Mouse (Mus musculus) neural tube, embryonic 11.5 days (tissue): ENCODE data around the gene Rhpn2. TPM values are rescaled to one million over a fixed set of nuclear protein-coding genes. Genes with fewer than 3 reads are reported as not detected.

Source experiments
- ATAC-seq: fragments of 200-750 bp; cut with Nextera tagmentation; 2 replicates; pipeline ENCODE4 v1.8.0; 2017; ENCODE audit warnings: moderate number of reproducible peaks, mild to moderate bottlenecking, moderate TSS enrichment, moderate library complexity; ENCODE audit not compliant: insufficient read depth, low FRiP score, low TSS enrichment
- DNase-seq: peaks from one replicate; pipeline ENCODE4 v3.0.0-alpha.2; 2015; ENCODE audit warnings: low spot score
- H3K27ac ChIP-seq: fragments of 300-500 bp; sonication (generic); 2 replicates; pipeline ENCODE4 v1.5.1; 2014; ENCODE audit warnings: low read depth, mild to moderate bottlenecking, low read length
- H3K27me3 ChIP-seq: fragments of 300-500 bp; sonication (generic); 2 replicates; pipeline ENCODE4 v1.6.1; 2014; ENCODE audit warnings: mild to moderate bottlenecking, low read length, mixed read lengths; ENCODE audit not compliant: control insufficient read depth, insufficient read depth
- H3K36me3 ChIP-seq: fragments of 300-500 bp; sonication (generic); 2 replicates; pipeline ENCODE4 v1.6.1; 2014; ENCODE audit warnings: mild to moderate bottlenecking, low read length, moderate library complexity, mixed read lengths; ENCODE audit not compliant: control insufficient read depth, insufficient read depth
- H3K4me1 ChIP-seq: fragments of 300-500 bp; sonication (generic); 2 replicates; pipeline ENCODE4 v1.6.1; 2014; ENCODE audit warnings: low read length, mixed read lengths; ENCODE audit not compliant: control insufficient read depth, insufficient read depth
- H3K4me2 ChIP-seq: fragments of 300-500 bp; sonication (generic); 2 replicates; pipeline ENCODE4 v1.6.1; 2014; ENCODE audit warnings: low read depth, mild to moderate bottlenecking, moderate library complexity
- H3K4me3 ChIP-seq: fragments of 300-500 bp; sonication (generic); 2 replicates; pipeline ENCODE4 v1.5.1; 2014; ENCODE audit warnings: low read depth, low read length
- H3K9ac ChIP-seq: fragments of 300-500 bp; sonication (generic); 2 replicates; pipeline ENCODE4 v1.6.1; 2014; ENCODE audit warnings: mild to moderate bottlenecking, low read length
- H3K9me3 ChIP-seq: fragments of 300-500 bp; sonication (generic); 2 replicates; pipeline ENCODE4 v1.6.1; 2016; ENCODE audit warnings: low read length; ENCODE audit not compliant: control insufficient read depth
- WGBS: fragments of 180-500 bp; shearing (Covaris S2); extraction: QIAGEN DNeasy Blood & Tissue Kit; methylation state at CpG from one replicate; pipeline ENCODE4 v1.1.7; 2014; 5-methylcytosine and 5-hydroxymethylcytosine counted together
- polyA plus RNA-seq: library from polyadenylated mRNA; unstranded; fragments of >200 nt; fragmentation: Nextera tagmentation; extraction: Ambion mirVana; gene quantifications from 2 replicates; pipeline ENCODE4 v1.2.1, GENCODE M21; 2014

The Rhpn2 gene
- polyA plus RNA-seq, 1 experiment from 2014 or later: 3.3 TPM

DNA sequence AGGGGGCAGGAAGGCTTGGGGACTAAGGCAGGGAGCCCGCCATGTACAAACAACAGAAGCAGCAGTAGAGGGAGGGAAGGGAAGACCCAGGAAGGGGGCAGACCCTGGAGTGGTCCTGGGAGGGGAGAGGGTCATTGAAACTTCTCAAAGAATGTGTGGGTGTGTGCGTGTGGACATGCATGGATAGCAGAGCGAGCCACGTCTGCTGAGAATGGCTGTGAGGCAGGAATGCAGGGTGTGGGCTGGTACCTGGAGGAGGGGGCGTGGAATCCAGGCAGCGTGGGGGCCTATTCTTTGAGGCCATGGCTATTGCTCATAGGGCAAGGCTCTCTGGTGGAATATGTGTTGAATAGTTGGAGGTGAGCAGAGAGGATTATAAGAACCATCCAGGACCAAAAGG is 54.7 kb downstream of the Rhpn2 start:
- ATAC-seq (no peak), DNase-seq (no peak)
- H3K4me2 ChIP-seq: no peak overlapping the region
- no peak overlapping the region for H3K9ac ChIP-seq
- H3K9me3 ChIP-seq: no peaks in the 10 kb centered on the region
- WGBS: 82% methylated on average over 6 of the region's 6 CpGs
- H3K4me3 ChIP-seq: no peak overlapping the region
- no peaks in the 10 kb centered on the region for H3K27me3 ChIP-seq
- no peaks in the 10 kb centered on the region; the same call in none of the 2 replicates for H3K36me3 ChIP-seq
- no peaks in the 10 kb centered on the region for H3K4me1 ChIP-seq
- H3K27ac ChIP-seq: no peak overlapping the region

- Histone ChIP-seq H3K27ac (no peak overlapping the region), H3K9me3 (no peaks in the 10 kb centered on the region), H3K4me2 (no peak overlapping the region), H3K36me3 (peaks cover 3% of the 10 kb centered on the region), H3K9ac (no peak overlapping the region), H3K4me3 (no peak overlapping the region), H3K4me1 (peaks cover 3% of the 10 kb centered on the region), H3K27me3 (no peaks in the 10 kb centered on the region)
- DNase-seq: no peak
- 64% methylated on average over 5 of the region's 5 CpGs for WGBS
- no peak for ATAC-seq
These were observed 59.0 kb downstream of the Rhpn2 start for GRCm38 (mm10) chr7:35392935-35393334.

DNA sequence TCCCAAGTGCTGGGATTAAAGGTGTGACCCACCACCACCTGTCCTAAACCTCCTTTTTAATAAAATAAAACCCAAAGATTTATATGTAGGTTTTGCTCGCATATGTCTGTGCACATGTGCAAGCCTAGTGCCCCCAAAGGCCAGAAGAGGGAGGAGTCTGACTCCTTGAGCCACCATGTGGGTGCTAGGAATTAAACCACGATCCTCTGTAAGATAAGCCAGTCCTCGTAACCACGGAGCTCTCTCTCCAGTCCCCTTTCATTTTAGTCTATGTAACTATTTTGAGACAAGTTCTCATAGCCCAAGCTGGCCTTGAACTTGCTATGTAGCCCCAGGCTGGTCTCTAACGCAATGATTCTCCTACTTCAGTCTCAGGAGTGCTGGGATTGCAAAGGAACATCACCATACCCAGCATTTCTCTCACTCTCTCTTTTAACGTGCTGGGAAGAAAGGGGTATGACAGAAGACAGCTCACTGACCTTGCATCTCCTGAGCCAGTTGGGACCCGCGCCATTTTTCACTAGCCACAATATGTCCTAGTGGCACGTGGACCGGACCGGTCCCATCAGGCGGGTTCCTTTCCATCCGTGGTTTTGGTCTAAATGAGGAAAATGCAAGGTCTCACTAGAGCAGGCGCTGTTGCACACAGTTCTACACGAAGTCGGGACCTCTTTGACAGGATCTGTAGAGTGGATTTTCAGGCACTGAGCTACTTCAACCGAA is 61.9 kb downstream of the Rhpn2 start:
- H3K27ac ChIP-seq: no peak overlapping the region
- no peaks in the 10 kb centered on the region for H3K27me3 ChIP-seq
- H3K9me3 ChIP-seq: no peaks in the 10 kb centered on the region
- 16% methylated on average over 17 of the region's 17 CpGs for WGBS
- H3K36me3 ChIP-seq: peaks cover 6% of the 10 kb centered on the region
- peak overlapping the region; percentile 63 for H3K4me3 ChIP-seq
- peak overlapping the region; percentile 61 for H3K4me2 ChIP-seq
- H3K4me1 ChIP-seq: peaks cover 3% of the 10 kb centered on the region
- no peak for DNase-seq
- 0 out of 2 replicates have a peak, but pooled peaks have one; percentile 1 for ATAC-seq
- H3K9ac ChIP-seq: peak overlapping the region; percentile 44

GRCm38 (mm10) chr7:35396542-35397168 is 62.7 kb downstream of the Rhpn2 start, which contains the start of the genes Faap24 and Cep89:
Gene Faap24 (minus strand): TSS chr7:35396836.
Gene Cep89 (plus strand): TSS chr7:35397035.
- peaks cover 11% of the 10 kb centered on the region for H3K36me3 ChIP-seq
- H3K4me2 ChIP-seq: peak within 1 kb of the TSS; percentile 74
- peak; percentile 95 for DNase-seq
- WGBS: under 1% methylated on average over 28 of the region's 28 CpGs
- peak within 1 kb of the TSS; percentile 67 for H3K9ac ChIP-seq
- peak within 1 kb of the TSS; percentile 63 for H3K4me3 ChIP-seq
- no peak within 1 kb of the TSS for H3K27ac ChIP-seq
- H3K9me3 ChIP-seq: no peaks in the 10 kb centered on the region
- no peaks in the 10 kb centered on the region for H3K27me3 ChIP-seq
- ATAC-seq: peak; percentile 99
- peaks cover 3% of the 10 kb centered on the region for H3K4me1 ChIP-seq

DNA sequence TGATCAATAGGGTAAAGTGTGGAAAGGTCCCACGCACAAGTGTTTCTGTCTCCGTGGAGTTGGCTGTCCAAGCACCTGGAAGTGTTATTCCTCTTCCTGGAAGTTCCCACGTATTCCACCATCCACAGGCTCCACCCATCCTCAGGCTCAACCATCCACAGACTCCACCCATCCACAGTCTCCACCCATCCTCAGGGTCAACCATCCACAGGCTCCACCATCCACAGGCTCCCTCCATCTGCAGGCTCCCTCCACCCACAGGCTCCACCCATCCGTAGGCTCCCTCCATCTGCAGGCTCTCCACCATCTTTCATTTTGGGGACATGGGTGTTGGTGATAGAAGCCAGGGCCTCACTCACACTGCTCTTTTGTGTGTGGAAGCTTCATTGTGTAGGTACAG is 67.2 kb downstream of the Rhpn2 start:
- peaks cover under 1% of the 10 kb centered on the region for H3K4me1 ChIP-seq
- no peak overlapping the region for H3K27ac ChIP-seq
- no peak overlapping the region for H3K4me2 ChIP-seq
- H3K27me3 ChIP-seq: no peaks in the 10 kb centered on the region
- peaks cover 17% of the 10 kb centered on the region for H3K36me3 ChIP-seq
- DNase-seq (no peak), ATAC-seq (no peak)
- H3K4me3 ChIP-seq: no peak overlapping the region
- H3K9me3 ChIP-seq: no peaks in the 10 kb centered on the region
- WGBS: 84% methylated on average over 4 of the region's 4 CpGs
- no peak overlapping the region for H3K9ac ChIP-seq

DNA sequence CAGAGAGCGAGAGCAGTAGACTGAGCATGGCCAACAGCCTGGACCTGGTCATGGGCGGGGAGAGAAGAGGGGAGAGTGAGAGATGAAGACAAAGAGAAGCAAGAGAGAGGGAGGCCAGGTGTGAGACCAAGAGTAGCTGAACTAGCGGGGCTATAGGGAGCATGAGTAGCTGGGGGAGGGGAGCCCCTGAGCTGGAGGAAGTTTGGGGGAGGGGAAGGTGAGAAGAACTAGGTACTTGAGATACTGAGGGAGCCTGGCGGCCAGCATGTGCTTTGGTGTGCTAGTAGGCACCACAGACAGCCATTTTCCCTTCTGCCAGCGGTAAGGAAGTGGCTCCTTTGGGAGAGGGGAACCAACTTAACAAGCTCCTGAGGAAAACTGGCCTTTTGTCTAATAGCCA is 81.3 kb downstream of the Rhpn2 start:
- peaks cover 3% of the 10 kb centered on the region for H3K36me3 ChIP-seq
- H3K9ac ChIP-seq: no peak overlapping the region
- ATAC-seq: no peak

GRCm38 (mm10) chr7:35415801-35416653 is 82.1 kb downstream of the Rhpn2 start:
- no peak overlapping the region for H3K4me2 ChIP-seq
- no peak overlapping the region for H3K27ac ChIP-seq
- H3K9ac ChIP-seq: no peak overlapping the region
- no peaks in the 10 kb centered on the region for H3K9me3 ChIP-seq
- ATAC-seq (no peak), DNase-seq (no peak)
- H3K4me3 ChIP-seq: no peak overlapping the region
- peaks cover 3% of the 10 kb centered on the region; the same call in 1 of the 2 replicates for H3K36me3 ChIP-seq
- no peaks in the 10 kb centered on the region for H3K27me3 ChIP-seq
- no peaks in the 10 kb centered on the region for H3K4me1 ChIP-seq
- 82% methylated on average over 9 of the region's 9 CpGs for WGBS

More for the DNA sequence above, 81.3 kb downstream of the Rhpn2 start:
- no peaks in the 10 kb centered on the region for H3K4me1 ChIP-seq
- no peak for DNase-seq
- H3K27ac ChIP-seq: no peak overlapping the region
- no peak overlapping the region for H3K4me2 ChIP-seq
- no peaks in the 10 kb centered on the region for H3K9me3 ChIP-seq
- H3K4me3 ChIP-seq: no peak overlapping the region
- H3K27me3 ChIP-seq: no peaks in the 10 kb centered on the region
- WGBS: 69% methylated on average over 5 of the region's 5 CpGs

DNA sequence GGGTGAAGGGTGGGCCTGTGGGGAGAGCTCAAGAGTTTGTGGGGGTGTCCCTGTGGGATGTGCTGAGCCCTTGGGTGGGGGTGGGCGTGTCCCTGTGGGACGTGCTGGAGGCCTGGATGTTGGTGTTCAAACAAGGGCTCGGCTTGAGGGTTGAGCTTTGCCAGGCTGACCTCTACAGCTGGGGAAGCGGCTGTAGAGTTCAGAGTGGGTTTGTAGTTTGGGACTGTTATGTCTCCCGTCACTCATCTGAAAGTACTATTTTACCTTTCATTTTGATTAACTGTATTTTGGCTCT is 82.6 kb downstream of the Rhpn2 start:
- Histone ChIP-seq H3K4me1 (no peaks in the 10 kb centered on the region), H3K9ac (no peak overlapping the region), H3K27ac (no peak overlapping the region), H3K27me3 (no peaks in the 10 kb centered on the region), H3K36me3 (peaks cover 3% of the 10 kb centered on the region), H3K9me3 (no peaks in the 10 kb centered on the region), H3K4me2 (no peak overlapping the region), H3K4me3 (no peak overlapping the region)
- no peak for ATAC-seq
- DNase-seq: no peak
- 88% methylated on average over 5 of the region's 5 CpGs for WGBS
